ENCODE assay signal across 9 mouse cellular contexts in the genomic region with DNA sequence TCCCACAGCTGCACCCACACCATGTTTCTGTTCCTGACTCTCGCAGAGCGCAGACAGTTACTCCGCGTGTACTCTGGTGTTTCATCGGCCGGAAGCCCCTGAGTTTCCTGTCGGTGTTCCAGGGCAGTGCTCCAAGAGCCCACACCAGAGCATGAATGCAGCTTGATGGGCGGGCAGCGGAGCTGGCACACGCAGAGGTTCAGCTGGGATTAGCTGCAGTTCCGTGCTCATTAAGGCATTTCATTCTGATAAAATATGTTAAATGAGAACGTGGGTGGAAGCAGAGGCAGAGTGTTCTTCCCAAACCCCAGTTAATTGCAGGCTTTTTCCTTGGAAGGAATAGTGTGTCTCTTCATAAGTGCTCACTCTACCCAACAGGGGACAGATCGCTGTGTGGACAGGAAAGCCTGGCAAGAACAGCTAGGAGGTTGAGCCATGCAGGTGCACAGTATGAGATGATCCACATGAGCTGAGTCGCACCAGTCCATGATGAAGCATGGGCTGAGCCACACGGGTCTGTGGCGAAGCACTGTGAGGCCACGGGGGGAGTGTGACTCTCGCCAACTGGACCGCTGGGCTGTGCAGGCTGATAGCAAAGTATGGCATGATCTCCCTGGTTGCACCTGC.
DNase-seq lines count a peak whose midpoint lies in the region; ATAC-seq and TF ChIP-seq lines count a peak whose summit lies in the region.
"Had no signal": no experiment of that assay in that cellular context is flagged by ENCODE, and none has a peak within 500 bp of the region (broad histone marks: within the 10 kb centered on the region; RNA-seq: fewer than 3 reads in every experiment).

No protein-coding gene starts in this region.

- no peak overlapping the region for H3K4me2 ChIP-seq in hindbrain, embryonic 15.5 days
- H3K4me2 ChIP-seq in hindbrain, embryonic 11.5 days (replicated peaks; ENCODE audit: low read depth, low read length), result no peak overlapping the region
- H3K4me2 ChIP-seq in forebrain, embryonic 15.5 days (replicated peaks), result no peak overlapping the region
- H3K4me2 ChIP-seq in liver, postnatal 0 days (ENCODE audit: low read depth, low read length), result no peak overlapping the region

- no peak for TF ChIP-seq POLR2A in olfactory bulb, adult 2 months (IDR thresholded peaks at IDR 0.05; ENCODE audit: insufficient read depth, low read depth, low read length)

- 64% methylated on average over 19 of the region's 19 CpGs for WGBS in hindbrain, embryonic 15.5 days
- 90% methylated on average over 19 of the region's 19 CpGs for WGBS in hindbrain, embryonic 11.5 days
- 37% methylated on average over 19 of the region's 19 CpGs for WGBS in forebrain, embryonic 15.5 days
- 18% methylated on average over 19 of the region's 19 CpGs for WGBS in olfactory bulb, adult 2 months
- WGBS in liver, postnatal 0 days (ENCODE audit: insufficient replicate concordance), result 79% methylated on average over 19 of the region's 19 CpGs

- no peak for DNase-seq in hindbrain, embryonic 11.5 days (ENCODE audit: low spot score)
- DNase-seq in layer of hippocampus, adult 8-10 months (ENCODE audit: low spot score in 2 of 2), result peak; percentile 75 to 78
- DNase-seq in gastrocnemius, adult 18-20 months (ENCODE audit: low spot score), result no peak
- no peak for DNase-seq in liver, postnatal 0 days
- no peak for DNase-seq in adrenal gland, postnatal 4 days (ENCODE audit: low spot score in 2 of 2)
- DNase-seq: cerebellum, adult 11-12 months had no signal

- peaks cover 25% of the 10 kb centered on the region for H3K4me1 ChIP-seq in hindbrain, embryonic 15.5 days (replicated peaks)
- H3K4me1 ChIP-seq in hindbrain, embryonic 11.5 days (replicated peaks; ENCODE audit: control insufficient read depth, insufficient read depth, low read length), result no peaks in the 10 kb centered on the region
- H3K4me1 ChIP-seq in forebrain, embryonic 15.5 days, result peaks cover 19% of the 10 kb centered on the region
- H3K4me1 ChIP-seq in olfactory bulb, adult 2 months (ENCODE audit: control insufficient read depth, insufficient read depth, low read length), result peaks cover 50% of the 10 kb centered on the region
- no peaks in the 10 kb centered on the region for H3K4me1 ChIP-seq in liver, postnatal 0 days (ENCODE audit: insufficient read depth)

- H3K36me3 ChIP-seq in hindbrain, embryonic 15.5 days, result no peaks in the 10 kb centered on the region
- no peaks in the 10 kb centered on the region for H3K36me3 ChIP-seq in hindbrain, embryonic 11.5 days (ENCODE audit: control insufficient read depth, insufficient read depth, low read length)
- H3K36me3 ChIP-seq in forebrain, embryonic 15.5 days, result no peaks in the 10 kb centered on the region
- no peaks in the 10 kb centered on the region for H3K36me3 ChIP-seq in liver, postnatal 0 days (replicated peaks; ENCODE audit: insufficient read depth, low read length)

- 0 out of 2 replicates have a peak, but pooled peaks have one; percentile 19 for ATAC-seq in hindbrain, embryonic 15.5 days (ENCODE audit: low FRiP score, low read depth)
- ATAC-seq in hindbrain, embryonic 11.5 days (ENCODE audit: low FRiP score), result no peak
- peak; percentile 65 for ATAC-seq in forebrain, embryonic 15.5 days (replicated peaks)
- no peak for ATAC-seq in liver, postnatal 0 days

- no peak for TF ChIP-seq EP300 in liver, postnatal 0 days (IDR thresholded peaks at IDR 0.05; ENCODE audit: low read depth)

- no peak overlapping the region for H3K9ac ChIP-seq in hindbrain, embryonic 15.5 days
- no peak overlapping the region for H3K9ac ChIP-seq in hindbrain, embryonic 11.5 days (ENCODE audit: low read depth, low read length)
- no peak overlapping the region for H3K9ac ChIP-seq in forebrain, embryonic 15.5 days (replicated peaks)
- no peak overlapping the region for H3K9ac ChIP-seq in liver, postnatal 0 days (replicated peaks)

- H3K4me3 ChIP-seq in hindbrain, embryonic 15.5 days, result no peak overlapping the region
- no peak overlapping the region for H3K4me3 ChIP-seq in hindbrain, embryonic 11.5 days (ENCODE audit: low read depth, low read length)
- no peak overlapping the region for H3K4me3 ChIP-seq in forebrain, embryonic 15.5 days
- no peak overlapping the region for H3K4me3 ChIP-seq in olfactory bulb, adult 2 months (ENCODE audit: insufficient read depth, low read depth, low read length)
- no peak overlapping the region for H3K4me3 ChIP-seq in liver, postnatal 0 days (ENCODE audit: low read depth, low read length)

- no peaks in the 10 kb centered on the region for H3K9me3 ChIP-seq in hindbrain, embryonic 15.5 days
- no peaks in the 10 kb centered on the region for H3K9me3 ChIP-seq in hindbrain, embryonic 11.5 days (ENCODE audit: control insufficient read depth, low read length)
- H3K9me3 ChIP-seq in forebrain, embryonic 15.5 days, result no peaks in the 10 kb centered on the region
- H3K9me3 ChIP-seq in liver, postnatal 0 days (ENCODE audit: low read length), result no peaks in the 10 kb centered on the region

- TF ChIP-seq CTCF in olfactory bulb, adult 2 months (IDR thresholded peaks at IDR 0.05; ENCODE audit: insufficient read depth, low read depth, low read length), result no peak
- TF ChIP-seq CTCF in liver, postnatal 0 days (IDR thresholded peaks at IDR 0.05; ENCODE audit: low read depth), result no peak

- peak overlapping the region; percentile 32; the same call in 1 of the 2 replicates for H3K27ac ChIP-seq in hindbrain, embryonic 15.5 days (replicated peaks)
- no peak overlapping the region for H3K27ac ChIP-seq in hindbrain, embryonic 11.5 days (ENCODE audit: low read depth, low read length)
- peak overlapping the region; percentile 64 for H3K27ac ChIP-seq in forebrain, embryonic 15.5 days (replicated peaks)
- H3K27ac ChIP-seq in olfactory bulb, adult 2 months (ENCODE audit: insufficient read depth, low read depth, low read length), result peak overlapping the region; percentile 31
- H3K27ac ChIP-seq in liver, postnatal 0 days (ENCODE audit: low read depth), result no peak overlapping the region

- H3K27me3 ChIP-seq in hindbrain, embryonic 15.5 days, result no peaks in the 10 kb centered on the region
- no peaks in the 10 kb centered on the region; the same call in 1 of the 2 replicates for H3K27me3 ChIP-seq in hindbrain, embryonic 11.5 days (ENCODE audit: control insufficient read depth, insufficient read depth, low read length)
- H3K27me3 ChIP-seq in forebrain, embryonic 15.5 days, result no peaks in the 10 kb centered on the region
- no peaks in the 10 kb centered on the region for H3K27me3 ChIP-seq in liver, postnatal 0 days (ENCODE audit: insufficient read depth, low read length)

Comparison
In these comparisons a context has a peak if more than half of its experiments do, and no peak if none do; other contexts are left out.
1. ATAC-seq: peak in hindbrain, embryonic 15.5 days (single experiment) and forebrain, embryonic 15.5 days (single experiment); none in hindbrain, embryonic 11.5 days (single experiment) and liver, postnatal 0 days (single experiment).
2. H3K27ac ChIP-seq: peak in hindbrain, embryonic 15.5 days (single experiment), forebrain, embryonic 15.5 days (single experiment) and olfactory bulb, adult 2 months (single experiment); none in hindbrain, embryonic 11.5 days (single experiment) and liver, postnatal 0 days (single experiment).
3. DNase-seq: peak in layer of hippocampus, adult 8-10 months (2 of 2); none in hindbrain, embryonic 11.5 days (single experiment), gastrocnemius, adult 18-20 months (single experiment), liver, postnatal 0 days (single experiment) and adrenal gland, postnatal 4 days (0 of 2).